Mouse (Mus musculus): ENCODE data around the gene Msl1. TPM values are rescaled to one million over a fixed set of nuclear protein-coding genes. Genes with fewer than 3 reads are reported as not detected.
A peak's percentile ranks its signal among the peaks of the same experiment; 100 is the strongest.

Gene Msl1
- polyA plus RNA-seq, 1 experiment from 2014 or later: 25.0 TPM

DNA sequence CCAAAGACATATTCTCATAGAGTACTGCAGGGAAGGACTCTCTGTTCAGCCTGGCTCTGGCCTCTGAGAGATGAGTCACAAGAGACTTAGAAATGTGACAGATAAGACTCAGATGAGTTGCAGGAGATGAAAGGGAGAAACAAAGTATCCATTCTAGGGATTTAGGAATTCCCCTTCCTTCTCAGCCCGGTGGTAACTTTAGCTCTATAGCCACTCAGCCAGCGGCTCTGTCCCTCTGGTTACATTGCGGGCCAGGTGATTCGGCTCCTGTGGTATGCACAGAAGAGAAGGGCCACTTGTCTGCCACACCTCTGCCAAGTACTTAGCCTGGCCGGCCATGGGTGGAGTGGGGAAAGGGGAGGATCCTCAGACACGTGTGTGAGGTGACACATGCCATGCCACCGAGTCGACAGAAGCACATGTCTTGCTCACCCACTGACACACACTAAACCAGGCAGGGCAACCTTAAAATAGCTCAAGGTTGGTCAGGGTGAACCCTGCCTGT lies 22.6 kb upstream of the Msl1 start:
- ATAC-seq (ENCODE audit: low FRiP score, low TSS enrichment): no peak
- Histone ChIP-seq H3K36me3 (ENCODE audit: control insufficient read depth, insufficient read depth, low read length) (peaks cover 32% of the 10 kb centered on the region), H3K9ac (replicated peaks; ENCODE audit: low read length) (no peak overlapping the region), H3K4me1 (ENCODE audit: control insufficient read depth, insufficient read depth, low read length) (peaks cover 43% of the 10 kb centered on the region), H3K4me3 (replicated peaks; ENCODE audit: low read depth, low read length) (no peak overlapping the region), H3K4me2 (ENCODE audit: low read length) (0 out of 2 replicates have a peak overlapping the region, but pooled peaks have one; percentile 2), H3K27me3 (ENCODE audit: control insufficient read depth, insufficient read depth, low read length) (no peaks in the 10 kb centered on the region), H3K27ac (replicated peaks; ENCODE audit: low read depth, low read length) (no peak overlapping the region), H3K9me3 (ENCODE audit: control insufficient read depth, low read length) (no peaks in the 10 kb centered on the region)
- 87% methylated on average over 8 of the region's 8 CpGs for WGBS
- no peak for DNase-seq

DNA sequence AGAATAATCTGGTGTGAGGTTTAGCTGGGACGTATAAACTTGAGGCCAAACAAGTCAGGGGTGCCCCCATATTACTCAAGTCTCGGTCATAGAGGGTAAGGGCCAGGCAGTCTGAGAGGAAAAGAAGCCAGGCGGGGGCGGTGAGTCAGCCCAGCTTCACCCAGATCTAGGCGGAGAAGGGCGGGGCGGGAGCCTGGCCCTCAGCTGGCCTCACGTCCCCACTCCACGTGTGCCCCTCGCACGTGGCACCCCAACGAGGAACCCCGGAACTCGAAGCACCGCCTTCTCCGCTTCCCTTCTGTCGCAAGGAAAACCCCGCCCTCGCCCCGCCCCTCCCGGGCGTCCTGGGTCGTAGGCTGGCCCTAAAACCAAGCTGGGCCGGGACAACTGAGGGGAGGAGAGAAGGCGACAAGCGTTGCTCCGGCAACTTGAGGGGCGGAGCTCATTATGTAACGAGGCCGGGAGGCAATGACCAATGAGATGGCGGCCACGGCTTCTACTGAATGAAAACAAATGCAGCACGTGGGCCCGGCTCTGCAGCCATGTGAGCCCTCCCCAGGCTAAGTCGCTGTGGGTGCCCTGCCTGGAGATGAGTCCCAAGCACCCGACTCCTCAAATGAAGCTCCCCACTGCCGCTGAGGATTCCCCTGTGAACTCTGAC lies 21.6 kb upstream of the Msl1 start:
- Histone ChIP-seq H3K9me3 (ENCODE audit: control insufficient read depth, low read length) (no peaks in the 10 kb centered on the region), H3K4me1 (ENCODE audit: control insufficient read depth, insufficient read depth, low read length) (peaks cover 34% of the 10 kb centered on the region), H3K36me3 (ENCODE audit: control insufficient read depth, insufficient read depth, low read length) (peaks cover 24% of the 10 kb centered on the region), H3K4me2 (ENCODE audit: low read length) (peak overlapping the region; percentile 85), H3K9ac (replicated peaks; ENCODE audit: low read length) (peak overlapping the region; percentile 34; the same call in 1 of the 2 replicates), H3K27ac (replicated peaks; ENCODE audit: low read depth, low read length) (no peak overlapping the region), H3K27me3 (ENCODE audit: control insufficient read depth, insufficient read depth, low read length) (no peaks in the 10 kb centered on the region), H3K4me3 (replicated peaks; ENCODE audit: low read depth, low read length) (peak overlapping the region; percentile 37)
- WGBS: under 1% methylated on average over 37 of the region's 37 CpGs
- peak; percentile 66 for ATAC-seq (ENCODE audit: low FRiP score, low TSS enrichment)
- peak; percentile 91 for DNase-seq

DNA sequence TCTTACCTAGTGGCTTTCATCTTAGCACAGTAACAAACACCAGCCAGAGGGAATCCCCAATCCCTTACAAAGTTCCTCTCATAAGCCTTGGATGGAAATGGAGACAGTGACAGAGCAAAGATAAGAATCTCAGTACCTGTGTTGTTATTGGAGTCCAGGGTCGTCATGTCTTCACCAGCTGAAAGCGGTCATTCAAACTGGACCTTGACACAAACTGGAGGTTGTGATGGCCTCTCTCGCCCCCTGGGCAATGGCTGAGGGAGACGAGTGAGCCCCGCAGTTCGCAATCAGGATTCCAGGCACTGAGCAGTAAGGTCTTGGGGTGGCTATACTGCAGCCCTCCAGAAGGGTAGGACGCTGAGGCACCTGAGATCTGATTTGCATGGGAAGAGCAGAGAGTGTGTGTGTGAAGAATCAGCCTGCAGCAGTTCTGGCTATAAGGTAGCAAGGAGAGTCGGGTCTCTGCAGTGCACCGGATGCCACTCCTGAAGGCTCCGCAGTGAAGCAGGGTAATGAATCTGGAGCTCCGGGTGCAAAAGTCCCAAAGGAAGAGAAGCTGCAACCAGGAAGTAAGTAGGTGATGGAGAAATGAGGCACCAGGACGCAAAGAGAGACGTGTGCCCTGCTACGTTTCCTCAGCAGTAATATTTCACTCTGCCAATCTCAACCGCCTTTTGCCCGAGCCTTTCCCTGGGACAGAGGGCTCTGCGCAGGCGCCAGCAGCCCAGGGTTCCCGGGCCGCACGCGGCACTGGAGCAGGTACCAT lies 20.6 kb upstream of the Msl1 start, which contains the start of gene Nr1d1:
Nr1d1 (minus strand) TSS at position 752 of the 766 bp plus-strand sequence.
- H3K9ac ChIP-seq (replicated peaks; ENCODE audit: low read length): peak within 1 kb of the TSS; percentile 47; the same call in 1 of the 2 replicates
- H3K4me3 ChIP-seq (replicated peaks; ENCODE audit: low read depth, low read length): peak within 1 kb of the TSS; percentile 37
- peaks cover 34% of the 10 kb centered on the region for H3K4me1 ChIP-seq (ENCODE audit: control insufficient read depth, insufficient read depth, low read length)
- 2% methylated on average over 22 of the region's 22 CpGs for WGBS
- H3K9me3 ChIP-seq (ENCODE audit: control insufficient read depth, low read length): no peaks in the 10 kb centered on the region
- peak within 1 kb of the TSS; percentile 85 for H3K4me2 ChIP-seq (ENCODE audit: low read length)
- H3K27ac ChIP-seq (replicated peaks; ENCODE audit: low read depth, low read length): peak within 1 kb of the TSS; percentile 49
- peaks cover 14% of the 10 kb centered on the region for H3K36me3 ChIP-seq (ENCODE audit: control insufficient read depth, insufficient read depth, low read length)
- ATAC-seq (ENCODE audit: low FRiP score, low TSS enrichment) (peak; percentile 89; the same call in 1 of the 2 replicates), DNase-seq (no peak)
- no peaks in the 10 kb centered on the region for H3K27me3 ChIP-seq (ENCODE audit: control insufficient read depth, insufficient read depth, low read length)

DNA sequence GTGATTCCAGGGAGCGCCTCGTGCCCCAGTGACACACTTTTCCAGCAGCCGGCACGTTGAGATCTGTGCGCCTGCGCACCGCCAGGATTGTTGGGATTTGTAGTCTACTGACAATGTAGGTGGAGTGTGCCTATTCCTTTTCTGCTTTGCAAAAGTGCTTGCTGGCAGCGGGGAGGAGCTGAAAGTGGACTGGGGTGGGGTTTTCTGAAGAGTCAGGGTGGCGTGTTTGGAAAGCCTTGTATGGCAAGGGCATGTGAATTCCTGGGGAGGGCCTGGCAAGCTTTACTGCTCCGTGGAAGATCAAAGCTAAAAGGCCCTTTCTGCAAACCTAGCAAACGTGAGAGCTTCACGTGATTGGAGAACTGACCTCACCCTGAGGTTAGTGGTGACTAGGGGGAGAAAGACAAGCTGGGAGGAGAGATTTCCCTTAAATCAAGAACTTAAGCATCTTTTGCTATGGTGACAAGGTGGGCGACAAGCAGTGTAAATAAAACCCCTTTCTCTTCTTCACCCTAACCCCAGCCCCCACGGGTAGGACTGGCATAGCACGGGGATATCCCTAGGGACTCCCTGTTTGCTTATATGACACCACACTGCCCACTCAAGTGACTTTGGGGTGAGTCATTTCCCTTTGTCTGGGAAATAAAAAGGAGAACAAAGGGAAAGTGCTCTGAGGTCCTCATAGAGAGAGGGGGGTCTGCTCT lies 19.8 kb upstream of the Msl1 start:
- no peaks in the 10 kb centered on the region for H3K9me3 ChIP-seq (ENCODE audit: control insufficient read depth, low read length)
- 8% methylated on average over 15 of the region's 15 CpGs for WGBS
- ATAC-seq (ENCODE audit: low FRiP score, low TSS enrichment): peak; percentile 14; the same call in 1 of the 2 replicates

DNA sequence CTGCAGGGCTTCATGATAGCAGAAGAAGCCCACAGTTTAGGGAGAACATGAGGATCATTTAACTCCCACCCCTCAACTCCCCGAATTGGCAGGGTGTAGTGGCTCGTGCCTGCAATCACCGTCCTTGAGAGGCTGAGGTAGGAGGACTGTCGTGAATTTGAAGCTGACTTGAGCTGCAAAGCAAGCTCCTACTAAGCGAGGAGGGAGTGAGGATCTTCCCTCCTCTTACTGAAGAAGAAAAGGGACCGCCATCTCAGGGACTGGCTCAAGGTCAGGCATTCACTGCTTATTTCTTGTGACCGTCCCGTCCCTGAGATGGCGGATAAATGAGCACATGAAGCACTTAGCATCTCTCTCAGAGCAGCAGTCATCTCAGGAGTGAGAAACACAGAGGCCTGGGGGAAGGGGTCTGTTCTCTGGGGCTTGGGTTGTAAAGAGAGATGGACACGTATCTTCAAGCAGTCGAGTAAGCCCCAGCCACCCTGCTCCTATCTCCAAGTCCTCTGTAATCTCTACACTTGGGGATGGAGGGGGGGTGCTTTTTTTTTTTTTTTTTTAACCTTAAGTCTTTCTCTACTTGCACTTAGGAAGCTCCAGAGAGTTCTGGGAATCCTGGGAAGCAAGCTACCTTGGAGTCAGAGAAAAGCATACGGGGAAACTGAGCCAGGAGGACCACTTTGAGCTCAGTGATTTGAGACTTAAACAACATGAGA lies 19.1 kb upstream of the Msl1 start:
- 61% methylated on average over 12 of the region's 12 CpGs for WGBS
- peaks cover 34% of the 10 kb centered on the region for H3K4me1 ChIP-seq (ENCODE audit: control insufficient read depth, insufficient read depth, low read length)

More for the DNA sequence above, 19.8 kb upstream of the Msl1 start:
- Histone ChIP-seq H3K4me1 (ENCODE audit: control insufficient read depth, insufficient read depth, low read length) (peaks cover 34% of the 10 kb centered on the region), H3K4me3 (replicated peaks; ENCODE audit: low read depth, low read length) (peak overlapping the region; percentile 37), H3K27ac (replicated peaks; ENCODE audit: low read depth, low read length) (peak overlapping the region; percentile 49), H3K36me3 (ENCODE audit: control insufficient read depth, insufficient read depth, low read length) (peaks cover 9% of the 10 kb centered on the region), H3K4me2 (ENCODE audit: low read length) (peak overlapping the region; percentile 85), H3K27me3 (ENCODE audit: control insufficient read depth, insufficient read depth, low read length) (no peaks in the 10 kb centered on the region), H3K9ac (replicated peaks; ENCODE audit: low read length) (no peak overlapping the region)
- peak; percentile 98 for DNase-seq

DNA sequence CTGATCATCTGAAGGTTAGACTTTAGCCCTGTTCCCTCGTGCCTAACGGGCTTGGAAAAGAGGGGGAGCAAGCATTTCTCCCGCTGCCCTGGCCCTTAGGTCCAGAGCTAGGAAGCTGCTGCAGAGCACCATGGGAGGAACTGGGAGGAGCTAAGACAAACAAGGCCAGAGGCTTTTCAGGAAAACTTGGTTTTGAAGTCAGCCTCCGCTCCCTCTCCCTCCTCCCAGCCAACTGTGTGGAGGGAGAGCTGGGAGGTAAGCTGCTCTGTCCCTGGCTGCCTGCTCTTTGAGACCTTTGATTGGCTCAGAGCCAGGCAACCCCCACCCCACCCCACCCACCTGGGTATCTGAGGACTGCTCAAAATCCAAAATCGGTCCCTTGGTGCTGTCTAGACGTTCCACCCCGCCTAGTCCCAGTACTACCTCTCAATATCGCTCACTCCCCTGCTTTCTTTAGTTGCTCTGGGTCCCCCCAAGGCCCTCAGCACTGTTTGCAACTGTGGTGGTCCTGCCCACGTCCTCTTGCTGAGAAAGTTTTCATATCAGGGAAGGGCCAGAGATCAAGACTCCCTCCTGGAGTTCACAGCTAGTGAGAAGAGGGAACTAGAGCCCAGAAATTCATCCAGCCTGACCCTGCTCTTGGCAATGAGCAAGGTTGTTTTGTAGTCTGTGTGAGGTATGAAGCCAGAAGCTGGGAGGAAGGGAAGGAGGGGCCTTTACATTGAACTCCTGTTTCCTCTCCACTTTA lies 18.3 kb upstream of the Msl1 start:
- Histone ChIP-seq H3K4me3 (replicated peaks; ENCODE audit: low read depth, low read length) (no peak overlapping the region), H3K27ac (replicated peaks; ENCODE audit: low read depth, low read length) (peak overlapping the region; percentile 1; the same call in 1 of the 2 replicates), H3K27me3 (ENCODE audit: control insufficient read depth, insufficient read depth, low read length) (no peaks in the 10 kb centered on the region), H3K4me1 (ENCODE audit: control insufficient read depth, insufficient read depth, low read length) (peaks cover 40% of the 10 kb centered on the region), H3K36me3 (ENCODE audit: control insufficient read depth, insufficient read depth, low read length) (no peaks in the 10 kb centered on the region), H3K9ac (replicated peaks; ENCODE audit: low read length) (no peak overlapping the region), H3K9me3 (ENCODE audit: control insufficient read depth, low read length) (no peaks in the 10 kb centered on the region), H3K4me2 (ENCODE audit: low read length) (0 out of 2 replicates have a peak overlapping the region, but pooled peaks have one; percentile 2)
- DNase-seq (peak; percentile 49), ATAC-seq (ENCODE audit: low FRiP score, low TSS enrichment) (no peak)
- WGBS: 7% methylated on average over 9 of the region's 9 CpGs

More for the DNA sequence above, 19.1 kb upstream of the Msl1 start:
- no peak for ATAC-seq (ENCODE audit: low FRiP score, low TSS enrichment)
- no peak overlapping the region for H3K9ac ChIP-seq (replicated peaks; ENCODE audit: low read length)
- H3K4me2 ChIP-seq (ENCODE audit: low read length): peak overlapping the region; percentile 85
- peaks cover 2% of the 10 kb centered on the region; the same call in 1 of the 2 replicates for H3K36me3 ChIP-seq (ENCODE audit: control insufficient read depth, insufficient read depth, low read length)
- no peaks in the 10 kb centered on the region for H3K27me3 ChIP-seq (ENCODE audit: control insufficient read depth, insufficient read depth, low read length)
- no peaks in the 10 kb centered on the region for H3K9me3 ChIP-seq (ENCODE audit: control insufficient read depth, low read length)
- no peak overlapping the region for H3K4me3 ChIP-seq (replicated peaks; ENCODE audit: low read depth, low read length)
- 0 out of 2 replicates have a peak overlapping the region, but pooled peaks have one; percentile 6 for H3K27ac ChIP-seq (replicated peaks; ENCODE audit: low read depth, low read length)
- DNase-seq: no peak

DNA sequence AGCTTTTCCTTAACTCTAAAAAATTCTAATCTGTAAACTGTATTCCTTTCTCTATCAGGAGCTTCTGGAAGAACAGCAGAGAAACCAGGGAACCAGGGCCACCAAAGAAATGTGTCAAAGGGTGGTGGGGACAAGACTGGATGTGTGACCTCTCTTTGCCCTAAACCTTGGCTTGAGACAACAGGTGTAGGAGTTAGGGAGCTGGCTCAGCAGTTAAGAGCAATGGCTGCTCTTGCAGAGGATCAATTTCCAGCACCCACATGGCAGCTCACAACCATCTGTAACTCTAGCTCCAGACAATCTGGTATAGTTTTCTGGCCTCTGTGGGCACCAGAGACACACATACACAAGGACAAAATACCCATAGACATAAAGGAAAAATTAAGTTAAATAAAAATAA lies 17.4 kb upstream of the Msl1 start:
- no peak for ATAC-seq (ENCODE audit: low FRiP score, low TSS enrichment)
- no peak overlapping the region for H3K9ac ChIP-seq (replicated peaks; ENCODE audit: low read length)
- no peak overlapping the region for H3K4me2 ChIP-seq (ENCODE audit: low read length)
- H3K4me3 ChIP-seq (replicated peaks; ENCODE audit: low read depth, low read length): no peak overlapping the region
- no peak for DNase-seq
- H3K36me3 ChIP-seq (ENCODE audit: control insufficient read depth, insufficient read depth, low read length): no peaks in the 10 kb centered on the region
- H3K9me3 ChIP-seq (ENCODE audit: control insufficient read depth, low read length): no peaks in the 10 kb centered on the region
- H3K27me3 ChIP-seq (ENCODE audit: control insufficient read depth, insufficient read depth, low read length): no peaks in the 10 kb centered on the region
- H3K4me1 ChIP-seq (ENCODE audit: control insufficient read depth, insufficient read depth, low read length): peaks cover 48% of the 10 kb centered on the region
- no peak overlapping the region for H3K27ac ChIP-seq (replicated peaks; ENCODE audit: low read depth, low read length)

Data from midbrain, embryonic 14.5 days (tissue).